Mouse (Mus musculus) thymus, adult 2 months (tissue): ENCODE data around the gene Psmc1. TPM values are rescaled to one million over a fixed set of nuclear protein-coding genes. Genes with fewer than 3 reads are reported as not detected.
A peak's percentile ranks its signal among the peaks of the same experiment; 100 is the strongest.

Experiments used
- DNase-seq: peaks from one replicate; pipeline ENCODE4 v3.0.0; 2021
- H3K27ac ChIP-seq: fragments of 200-500 bp; 2 replicates; pipeline ENCODE4 v1.5.1; 2012; ENCODE audit warnings: low read length, control low read depth; ENCODE audit not compliant: control insufficient read depth, insufficient read depth
- H3K27me3 ChIP-seq: fragments of 200-500 bp; 2 replicates; pipeline ENCODE4 v1.6.1; 2012; ENCODE audit warnings: mild to moderate bottlenecking, low read length, moderate library complexity, mixed read lengths; ENCODE audit not compliant: control insufficient read depth, insufficient read depth
- H3K36me3 ChIP-seq: fragments of 200-500 bp; 2 replicates; pipeline ENCODE4 v1.6.1; 2012; ENCODE audit warnings: mild to moderate bottlenecking, low read length, moderate library complexity; ENCODE audit not compliant: control insufficient read depth, insufficient read depth
- H3K4me1 ChIP-seq: fragments of 200-500 bp; replicated peaks from 2 replicates; pipeline ENCODE4 v1.6.1; 2012; ENCODE audit warnings: low read length; ENCODE audit not compliant: control insufficient read depth, insufficient read depth
- H3K4me3 ChIP-seq: fragments of 200-500 bp; 2 replicates; pipeline ENCODE4 v1.5.1; 2012; ENCODE audit warnings: mild to moderate bottlenecking, low read length, control low read depth, moderate library complexity; ENCODE audit not compliant: control insufficient read depth, insufficient read depth
- CTCF ChIP-seq: fragments of 200-500 bp; IDR thresholded peaks from 2 replicates; pipeline ENCODE4 v1.5.1; 2012; ENCODE audit warnings: mild to moderate bottlenecking, control low read depth, low read length, moderate library complexity, borderline replicate concordance; ENCODE audit not compliant: control insufficient read depth, poor library complexity, insufficient read depth; ENCODE audit errors: extremely low read depth
- POLR2A ChIP-seq: fragments of 200-500 bp; IDR thresholded peaks from 2 replicates; pipeline ENCODE4 v1.6.1; 2012; ENCODE audit warnings: mild to moderate bottlenecking, low read length, control low read depth, moderate library complexity; ENCODE audit not compliant: control insufficient read depth, poor library complexity, insufficient read depth; ENCODE audit errors: extremely low read depth
- WGBS: fragments of 180-500 bp; shearing (Covaris S2); methylation state at CpG from one replicate; pipeline ENCODE4 v1.1.7; 2018; 5-methylcytosine and 5-hydroxymethylcytosine counted together
- polyA plus RNA-seq: library from polyadenylated mRNA; depleted of rRNA; stranded (reverse); fragments of >200 nt; gene quantifications from 2 replicates; pipeline ENCODE4 v1.2.3, GENCODE M21; 2012; rRNA removed

The Psmc1 gene
- 45.3 and 46.8 TPM in 2 replicates for polyA plus RNA-seq

DNA sequence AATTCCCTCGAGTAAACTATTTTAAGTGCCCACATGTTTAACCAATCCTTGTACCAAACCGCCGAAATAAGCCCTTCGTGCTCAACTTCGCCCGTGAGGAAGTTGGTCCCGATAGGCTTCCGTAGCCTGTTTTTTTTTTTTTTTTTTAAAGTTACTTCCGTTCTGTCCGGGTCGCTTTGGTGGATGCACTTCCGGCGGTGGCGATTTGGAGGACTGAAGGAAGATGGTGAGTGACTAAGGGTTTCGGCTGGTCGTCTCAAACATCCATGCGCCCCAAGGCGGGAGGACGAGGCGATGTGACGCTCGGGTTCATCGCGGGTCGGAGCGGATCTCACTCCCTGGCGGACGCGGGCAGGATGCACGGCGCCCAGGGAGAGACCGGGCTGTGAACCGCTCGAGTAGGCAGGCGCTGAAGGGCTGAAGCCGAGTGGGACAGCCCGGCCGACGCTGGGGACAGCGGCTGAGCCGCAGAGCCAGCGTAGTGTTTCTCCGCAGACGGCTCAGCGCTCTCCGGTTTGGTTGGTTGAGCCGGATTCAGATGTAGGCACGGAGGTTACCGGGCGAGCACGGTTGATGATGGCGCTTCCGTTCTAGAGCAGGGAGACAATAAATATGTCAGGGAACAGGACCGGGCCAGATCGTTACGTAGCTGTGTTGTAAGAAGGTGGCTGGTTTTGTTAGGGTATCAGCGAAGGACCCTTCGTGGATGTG lies at the start of gene Psmc1:
Gene Psmc1, plus strand, starts transcription at position 169 of the 711 bp plus-strand sequence.
- under 1% methylated on average over 58 of the region's 58 CpGs for WGBS
- Histone ChIP-seq H3K4me3 (peak within 1 kb of the TSS; percentile 84), H3K36me3 (peaks cover 26% of the 10 kb centered on the region), H3K4me1 (peaks cover 35% of the 10 kb centered on the region), H3K27me3 (no peaks in the 10 kb centered on the region), H3K27ac (peak within 1 kb of the TSS; percentile 48)
- TF ChIP-seq CTCF = peak; percentile 44; the same call in 1 of the 2 replicates
- TF ChIP-seq POLR2A = 0 out of 2 replicates have a peak, but pooled peaks have one; percentile 33
- peak; percentile 71 for DNase-seq

DNA sequence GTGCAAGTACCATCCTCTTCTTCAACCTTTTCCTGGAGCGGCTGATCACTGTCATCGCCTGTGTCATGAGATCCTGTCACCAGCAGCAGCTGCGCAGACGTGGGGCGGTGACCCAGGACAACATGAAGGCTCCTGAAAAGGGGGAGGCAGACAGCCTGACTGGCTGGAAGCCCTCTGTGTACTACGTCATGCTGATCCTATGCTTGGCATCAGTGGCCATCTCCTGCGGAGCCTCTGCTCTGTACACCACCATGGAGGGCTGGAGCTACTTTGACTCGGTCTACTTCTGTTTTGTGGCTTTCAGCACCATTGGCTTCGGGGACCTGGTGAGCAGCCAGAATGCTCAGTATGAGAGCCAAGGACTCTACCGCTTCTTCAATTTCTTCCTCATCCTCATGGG lies 48.9 kb upstream of the Psmc1 start:
- 93% methylated on average over 10 of the region's 10 CpGs for WGBS
- Histone ChIP-seq H3K4me1 (no peaks in the 10 kb centered on the region), H3K4me3 (no peak overlapping the region), H3K27ac (no peak overlapping the region), H3K27me3 (no peaks in the 10 kb centered on the region), H3K36me3 (no peaks in the 10 kb centered on the region)
- DNase-seq = no peak
- TF ChIP-seq CTCF = no peak
- TF ChIP-seq POLR2A = no peak

- H3K27ac ChIP-seq = no peak overlapping the region
- no peaks in the 10 kb centered on the region for H3K36me3 ChIP-seq
- no peak for TF ChIP-seq CTCF
- no peak for TF ChIP-seq POLR2A
- H3K27me3 ChIP-seq = no peaks in the 10 kb centered on the region
- no peak overlapping the region for H3K4me3 ChIP-seq
- no peak for DNase-seq
- no peaks in the 10 kb centered on the region for H3K4me1 ChIP-seq
These were observed 48.1 kb upstream of the Psmc1 start for GRCm38 (mm10) chr12:100061826-100062225.

- Histone ChIP-seq H3K4me3 (no peak overlapping the region), H3K27me3 (no peaks in the 10 kb centered on the region), H3K27ac (no peak overlapping the region), H3K4me1 (peaks cover 4% of the 10 kb centered on the region), H3K36me3 (no peaks in the 10 kb centered on the region)
- 85% methylated on average over 3 of the region's 3 CpGs for WGBS
- no peak for DNase-seq
- TF ChIP-seq CTCF (no peak), POLR2A (no peak)
These were observed 47.4 kb upstream of the Psmc1 start for GRCm38 (mm10) chr12:100062584-100062983.

- TF ChIP-seq POLR2A = no peak
- TF ChIP-seq CTCF = no peak
- H3K27me3 ChIP-seq = no peaks in the 10 kb centered on the region
- H3K27ac ChIP-seq = no peak overlapping the region
- H3K4me3 ChIP-seq = no peak overlapping the region
- DNase-seq = no peak
- 93% methylated on average over 3 of the region's 3 CpGs for WGBS
- H3K36me3 ChIP-seq = no peaks in the 10 kb centered on the region
- peaks cover 7% of the 10 kb centered on the region for H3K4me1 ChIP-seq
These were observed 44.8 kb upstream of the Psmc1 start for GRCm38 (mm10) chr12:100065109-100065508.

- peak; percentile 31 for DNase-seq
- no peak overlapping the region for H3K27ac ChIP-seq
- TF ChIP-seq POLR2A = no peak
- TF ChIP-seq CTCF = no peak
- WGBS = 5% methylated on average over 5 of the region's 5 CpGs
- no peaks in the 10 kb centered on the region for H3K27me3 ChIP-seq
- peaks cover 7% of the 10 kb centered on the region for H3K4me1 ChIP-seq
- H3K36me3 ChIP-seq = no peaks in the 10 kb centered on the region
- no peak overlapping the region for H3K4me3 ChIP-seq
These were observed 42.5 kb upstream of the Psmc1 start for GRCm38 (mm10) chr12:100067477-100067876.

DNA sequence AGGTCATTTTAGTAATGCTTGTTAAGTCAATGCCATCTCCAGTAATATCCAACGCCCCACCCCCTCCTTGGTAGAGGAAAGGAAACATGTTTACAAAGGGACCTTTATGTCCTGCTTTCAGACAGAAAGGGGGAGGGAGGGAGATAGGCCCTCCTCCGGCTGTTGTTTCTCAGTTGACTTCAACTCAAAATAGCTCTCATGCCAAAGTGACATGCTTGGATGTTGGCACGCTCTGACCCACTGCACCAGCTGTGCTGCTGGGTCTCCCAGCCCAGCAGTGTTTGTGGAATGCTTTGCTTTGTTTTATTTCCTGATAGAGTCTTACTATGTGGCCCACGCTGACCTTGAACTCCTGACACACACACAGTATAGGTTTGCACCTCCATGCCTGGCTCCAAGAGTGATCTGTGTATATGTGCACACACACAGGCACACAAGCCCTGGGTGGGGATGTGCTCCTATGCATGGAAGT lies 36.7 kb upstream of the Psmc1 start:
- no peaks in the 10 kb centered on the region for H3K36me3 ChIP-seq
- H3K27me3 ChIP-seq = no peaks in the 10 kb centered on the region
- H3K4me1 ChIP-seq = no peaks in the 10 kb centered on the region
- TF ChIP-seq POLR2A = no peak
- no peak for TF ChIP-seq CTCF
- no peak for DNase-seq
- no peak overlapping the region for H3K4me3 ChIP-seq
- no peak overlapping the region for H3K27ac ChIP-seq
- 91% methylated on average over 4 of the region's 4 CpGs for WGBS
